Mouse (Mus musculus): ENCODE results near the gene Grap2.

- no peak for TF ChIP-seq ZKSCAN1 (IDR thresholded peaks at IDR 0.05; ENCODE audit: low read depth, low read length)
- no peak for TF ChIP-seq EP300 (IDR thresholded peaks at IDR 0.05; ENCODE audit: low read depth in 1 of 2, low read length in 2 of 2)
- TF ChIP-seq CTCF (IDR thresholded peaks at IDR 0.05 in 2 of 3, conservative IDR thresholded peaks at IDR 0.05 in 1 of 3; ENCODE audit: control insufficient read depth in 1 of 3, insufficient read depth in 1 of 3, low read depth in 2 of 3, low read length in 3 of 3, poor library complexity in 1 of 3, severe bottlenecking in 1 of 3) = no peak
- TF ChIP-seq GATA1 (IDR thresholded peaks at IDR 0.05; ENCODE audit: low read depth, low read length) = no peak
- TF ChIP-seq TAL1 (IDR thresholded peaks at IDR 0.05; ENCODE audit: low read length) = no peak
Observed at GRCm38 (mm10) chr15:80602487-80602886, 30.1 kb downstream of the Grap2 start.

Measured in MEL (cell line).